Mouse (Mus musculus): Measurements from ENCODE around the gene Nap1l5.

GRCm38 (mm10) chr6:58856494-58856893 lies 50.4 kb downstream of the Nap1l5 start:
- no peak for TF ChIP-seq CTCF (IDR thresholded peaks at IDR 0.05)
- no peak for TF ChIP-seq EP300 (IDR thresholded peaks at IDR 0.05)

Data from lung, postnatal 0 days (tissue).